Mouse (Mus musculus) urinary bladder, postnatal 0 days (tissue): ENCODE data around the gene Il25. TPM values are rescaled to one million over a fixed set of nuclear protein-coding genes. Genes with fewer than 3 reads are reported as not detected.

ENCODE experiments used
- microRNA counts: library from miRNA; unstranded; fragments of <30 nt; microRNA quantifications from one replicate; lab custom pipeline; 2016
- microRNA-seq: library from miRNA; unstranded; fragments of <30 nt; microRNA quantifications from one replicate; pipeline ENCODE4, GENCODE M21; 2016
- polyA plus RNA-seq: library from polyadenylated mRNA; unstranded; fragments of >200 nt; fragmentation: Nextera tagmentation; extraction: Ambion mirVana; gene quantifications from 2 replicates; pipeline ENCODE4 v1.2.1, GENCODE M21; 2015

The Il25 gene
- polyA plus RNA-seq, result not detected in 2 replicates

DNA sequence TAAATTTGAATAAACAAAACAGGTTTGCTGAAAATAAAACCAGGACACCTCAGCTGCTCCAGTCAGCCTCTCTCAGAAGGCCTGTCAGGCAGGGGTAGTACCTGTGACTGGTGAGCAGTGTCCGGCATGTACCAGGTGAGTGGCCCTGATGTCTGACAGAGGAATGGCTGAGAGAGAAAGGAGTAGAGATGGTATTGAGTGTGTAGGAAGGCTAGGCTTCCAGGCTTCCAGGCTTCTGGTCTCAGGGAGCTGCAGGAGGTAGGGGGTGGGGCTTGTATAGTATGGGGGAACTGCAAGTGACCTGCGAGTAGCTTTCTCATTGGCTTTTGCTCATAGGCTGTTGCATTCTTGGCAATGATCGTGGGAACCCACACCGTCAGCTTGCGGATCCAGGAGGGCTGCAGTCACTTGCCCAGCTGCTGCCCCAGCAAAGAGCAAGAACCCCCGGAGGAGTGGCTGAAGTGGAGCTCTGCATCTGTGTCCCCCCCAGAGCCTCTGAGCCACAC, at the start of gene Il25:
TSS of gene Il25 (plus strand) at position 51 of the 506 bp plus-strand sequence.

DNA sequence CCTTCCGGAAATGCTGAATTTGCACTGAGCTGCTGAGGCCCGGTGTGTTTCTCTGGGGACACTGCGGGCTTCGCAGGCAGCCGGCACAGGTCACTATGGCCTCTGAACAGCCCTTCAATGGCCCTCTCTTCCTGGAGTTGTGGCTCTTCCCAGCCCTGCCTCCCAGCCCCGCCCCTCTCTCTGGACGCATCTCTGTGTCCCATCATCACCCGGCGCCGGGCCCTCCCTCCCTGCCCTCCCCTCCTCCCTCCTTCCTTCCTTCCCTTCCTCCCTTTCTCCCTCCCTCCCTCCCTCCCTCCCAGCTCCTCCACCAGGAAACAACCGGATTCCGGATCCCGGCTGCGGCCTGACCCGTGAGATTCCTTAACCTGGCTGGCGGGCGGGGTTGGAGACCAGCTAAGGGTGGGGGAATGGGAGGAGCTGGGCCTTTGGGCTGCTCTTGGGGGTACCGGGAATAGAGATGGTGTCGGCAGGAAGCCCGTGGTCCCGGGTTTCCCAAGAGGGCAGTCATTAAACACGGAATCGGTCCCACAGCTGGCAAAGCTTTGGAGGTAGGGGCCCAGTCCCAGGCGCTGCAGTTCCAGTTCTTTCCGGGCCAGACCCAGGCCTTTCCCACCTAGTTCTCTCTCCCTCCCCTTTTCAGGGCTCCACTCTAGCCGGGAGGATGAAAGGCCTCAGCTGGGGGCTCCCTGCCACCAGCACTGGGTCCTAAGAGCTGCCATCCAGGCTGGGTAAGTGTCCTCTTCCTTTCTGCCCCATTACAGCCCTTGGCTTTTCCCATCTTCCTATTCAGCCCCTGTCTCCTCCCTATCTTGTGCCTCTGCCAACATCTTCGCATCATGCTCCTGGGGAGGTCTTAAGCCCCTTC, 49.1 kb upstream of the Il25 start, which contains the start of the genes Bcl2l2 and Gm20521:
TSS of gene Bcl2l2 (plus strand) at position 224 of the 868 bp plus-strand sequence.
TSS of gene Gm20521 (plus strand) at position 288 of the 868 bp plus-strand sequence.

DNA sequence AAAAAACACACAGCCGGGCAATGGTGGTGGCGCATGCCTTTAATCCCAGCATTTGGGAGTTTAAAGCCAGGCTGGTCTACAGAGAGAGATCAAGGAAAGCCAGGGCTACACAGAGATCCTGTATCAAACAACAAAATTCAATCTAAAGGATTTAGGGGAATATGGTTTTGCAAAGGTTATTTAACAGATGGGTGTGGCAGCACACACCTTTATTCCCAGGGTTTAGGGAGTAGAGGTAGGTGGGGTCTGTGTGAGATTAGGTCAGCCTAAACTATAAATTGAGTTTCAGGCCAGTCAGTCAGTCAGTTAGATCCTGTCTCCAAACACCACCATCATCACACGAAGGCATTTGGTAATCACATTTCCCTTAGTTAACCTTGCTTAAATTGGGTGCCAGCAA, 40.3 kb upstream of the Il25 start, which contains the start of gene Pabpn1:
TSS of gene Pabpn1 (plus strand) at position 301 of the 400 bp plus-strand sequence.

DNA sequence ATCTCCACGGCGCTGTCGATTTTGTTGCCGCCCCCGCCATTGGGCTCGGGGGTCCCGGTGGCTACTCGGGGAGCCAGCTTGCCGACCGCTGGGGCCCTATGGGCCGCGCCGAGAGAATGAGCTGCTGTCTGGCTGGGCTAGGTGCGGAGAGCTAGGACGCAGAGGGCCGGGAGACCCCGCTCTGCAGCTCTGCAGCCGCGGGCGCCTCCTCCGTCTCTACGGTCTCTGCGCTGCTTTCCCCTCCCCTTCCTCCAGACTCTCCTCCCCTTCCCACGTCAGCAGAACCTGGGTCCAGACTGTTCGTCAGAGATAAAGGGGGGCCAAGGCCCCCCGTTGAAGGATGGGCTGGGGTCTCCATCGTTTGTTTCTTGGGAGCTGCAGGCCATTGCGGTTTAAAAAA, 19.6 kb upstream of the Il25 start, which contains the start of gene Slc22a17:
TSS of gene Slc22a17 (minus strand) at position 247 of the 400 bp plus-strand sequence.

DNA sequence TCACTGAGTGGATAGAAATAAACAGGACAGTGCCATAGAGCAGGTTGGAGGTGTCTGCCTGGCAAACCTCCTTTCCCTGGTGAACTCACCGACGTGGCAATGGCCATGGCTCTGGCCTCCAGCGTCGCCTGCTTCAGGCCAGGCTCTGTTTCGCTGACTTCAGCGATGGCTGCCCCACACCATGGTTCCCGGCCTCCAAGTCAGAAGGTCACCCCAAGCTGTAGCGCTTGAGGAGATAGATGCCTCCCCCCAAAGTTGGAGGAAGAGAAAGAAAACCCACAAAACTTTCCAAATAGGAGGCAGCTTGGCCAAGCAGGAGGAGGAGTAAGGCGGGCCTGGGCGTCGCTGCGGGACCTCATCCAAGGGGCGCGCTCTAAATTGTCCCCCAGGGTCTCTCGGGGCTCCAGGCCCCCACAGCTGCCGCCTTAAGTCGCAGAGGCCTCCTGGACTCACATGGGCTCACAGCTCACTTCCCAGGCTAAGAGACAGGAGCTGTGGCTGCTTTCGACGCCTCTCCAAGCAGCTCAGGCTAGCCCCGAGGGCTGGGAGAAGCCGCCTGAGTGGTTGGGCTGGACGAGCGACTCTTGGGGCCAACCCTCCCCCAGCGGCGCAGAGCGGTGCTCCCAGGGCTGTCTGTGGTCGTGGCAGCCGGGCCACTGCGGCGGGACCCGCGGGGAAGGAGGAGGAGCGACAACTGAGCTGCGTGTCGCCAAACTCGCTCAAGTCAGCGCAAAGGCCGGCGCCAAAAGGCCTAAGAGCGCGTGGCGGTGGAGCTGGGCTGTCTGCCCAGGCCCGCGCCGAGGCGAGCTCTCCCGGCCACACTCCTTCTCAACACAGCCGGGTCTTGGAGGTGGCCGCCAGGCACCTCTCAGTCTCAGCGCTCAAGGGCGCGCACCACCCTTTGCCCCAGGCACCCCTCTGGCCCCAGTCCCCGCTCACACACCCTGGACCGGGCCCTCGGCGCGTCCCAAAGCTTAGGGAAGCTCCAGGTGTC, 6.8 kb upstream of the Il25 start, which contains the start of gene Efs:
TSS of gene Efs (minus strand) at position 778 of the 994 bp plus-strand sequence.

DNA sequence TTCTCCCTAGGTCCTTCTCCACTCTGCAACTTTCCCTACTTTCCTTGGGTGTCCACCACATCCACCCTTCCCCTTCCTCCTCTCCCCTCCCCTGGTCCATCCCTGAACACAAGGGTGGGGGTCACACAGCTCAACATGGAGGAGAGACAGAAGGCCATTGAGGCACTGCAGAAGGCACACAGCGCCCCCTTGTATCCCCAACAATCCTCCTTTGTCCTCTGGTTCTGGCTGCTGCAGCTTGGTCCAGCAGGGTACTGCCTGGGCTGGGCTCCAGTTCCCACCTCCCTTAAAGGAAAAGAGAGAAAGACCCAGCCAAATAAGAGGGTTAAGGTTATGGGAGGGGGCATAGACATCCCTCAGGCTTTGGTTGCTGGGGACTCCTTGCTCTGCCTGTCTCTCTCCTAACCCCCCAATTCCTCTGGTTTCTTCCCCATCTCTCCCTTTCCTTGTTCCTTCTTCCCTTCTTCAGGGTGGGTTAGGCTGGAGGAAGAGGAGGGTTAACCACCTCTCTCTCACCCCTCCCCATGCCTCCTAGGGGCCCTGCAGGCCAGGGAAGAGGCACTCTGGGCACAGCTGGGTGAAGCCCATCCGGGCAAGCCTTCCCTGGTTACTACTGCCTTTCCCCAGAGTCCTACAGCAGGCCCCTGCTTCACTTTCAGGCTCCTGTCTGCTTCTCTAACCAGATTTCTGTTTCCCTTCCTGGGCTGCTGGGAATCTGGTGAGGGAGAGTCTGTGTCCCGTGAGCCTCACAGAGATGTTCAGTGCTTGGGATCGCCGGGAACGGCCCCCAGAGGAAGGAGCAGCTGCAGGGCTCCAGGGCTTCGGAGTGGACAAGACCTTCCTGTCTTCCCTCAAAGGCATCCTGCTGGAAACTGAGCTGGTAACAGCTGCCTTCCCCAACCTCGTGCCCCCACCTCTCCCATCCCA, 3.7 kb downstream of the Il25 start, which contains the start of gene Cmtm5:
TSS of gene Cmtm5 (plus strand) at position 358 of the 927 bp plus-strand sequence.

DNA sequence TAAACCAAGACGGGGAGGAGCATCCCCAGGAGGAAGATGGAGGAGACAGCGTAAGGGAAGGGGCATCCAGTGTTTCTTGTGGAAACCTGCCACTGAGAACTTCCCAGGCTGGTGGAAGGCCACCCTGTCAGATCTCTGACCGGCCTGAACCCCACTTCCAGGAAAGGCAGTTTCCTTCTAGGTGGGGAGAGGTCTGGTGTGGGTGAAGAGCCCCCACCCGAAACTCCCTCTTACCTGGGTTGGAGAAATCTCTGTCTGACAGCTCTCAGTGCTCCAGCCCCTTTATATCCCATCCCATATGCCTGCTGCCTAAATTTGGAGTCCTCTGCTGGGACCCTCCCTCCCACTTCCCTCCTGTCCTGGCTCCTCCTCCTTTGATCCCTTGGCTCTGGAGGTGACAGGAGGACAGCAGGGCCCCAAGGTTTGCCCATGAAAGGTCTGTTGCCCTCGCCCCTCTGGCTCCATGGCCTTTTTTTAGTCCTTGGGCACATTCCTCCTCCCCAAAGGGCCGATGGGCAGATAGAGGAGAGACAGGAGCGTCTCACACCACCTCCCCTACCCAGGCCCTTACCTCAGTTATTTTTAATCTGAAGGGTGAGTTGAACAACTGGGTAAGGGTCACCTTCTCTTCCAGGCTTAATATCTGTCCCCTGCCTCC, 34.0 kb downstream of the Il25 start, which contains the start of gene Myh6:
TSS of gene Myh6 (minus strand) at position 608 of the 658 bp plus-strand sequence.

DNA sequence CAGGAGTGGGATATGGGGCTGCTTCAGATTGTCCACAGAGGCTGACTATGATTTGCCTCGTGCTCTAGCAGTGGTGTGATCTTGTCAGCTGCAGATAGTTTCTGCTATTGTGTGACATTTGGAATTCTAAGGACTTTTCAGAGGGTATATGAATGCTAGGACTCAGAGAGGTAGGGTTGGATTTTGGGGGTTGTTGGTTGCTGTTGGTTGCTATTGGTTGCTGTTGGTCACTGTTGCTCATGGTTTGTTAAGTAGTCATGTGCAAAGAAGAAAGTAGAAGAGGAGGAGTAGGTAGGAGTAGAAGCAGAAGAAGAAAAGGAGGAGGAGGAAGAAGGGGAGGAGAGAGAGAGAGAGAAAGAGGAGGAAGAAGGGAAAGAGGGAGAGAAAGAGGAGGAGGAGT, 44.1 kb downstream of the Il25 start, which contains the start of gene Gm17428:
TSS of gene Gm17428 (plus strand) at position 301 of the 400 bp plus-strand sequence.

MicroRNAs encoded within 50 kb of the gene (microRNA counts, 519-probe panel; counts per million panel counts)
- microRNA mmu-miR-208a (lab: Ali Mortazavi, UCI) (2,776 counts per million, percentile 39 among the panel's probes with 10 or more counts), microRNA mmu-miR-208b (lab: Ali Mortazavi, UCI) (2,722 counts per million, percentile 38 among the panel's probes with 10 or more counts)

Small RNA genes lying within 50 kb of the gene (microRNA-seq; reads per million reads assigned to microRNA genes)
- 42.3 reads per million, percentile 37 among the genes with 10 or more reads in this experiment for gene Mir208a
- 169 reads per million, percentile 53 among the genes with 10 or more reads in this experiment for gene Mir208b

Other genes starting within 250 kb of the Il25 start
- 57.6 and 58.6 TPM in 2 replicates for gene 1700123O20Rik, start 246.5 kb upstream of the Il25 start, polyA plus RNA-seq
- 50.8 and 54.6 TPM in 2 replicates for gene Acin1, start 245.8 kb upstream of the Il25 start, polyA plus RNA-seq
- 0.13 TPM in 1 of 2 replicates, not detected in the other for gene Gm29776, start 233.9 kb upstream of the Il25 start, polyA plus RNA-seq
- 0.10 TPM in 1 of 2 replicates, not detected in the other for gene Cebpe, start 220.5 kb upstream of the Il25 start, polyA plus RNA-seq
- gene Slc7a8, start 150.7 kb upstream of the Il25 start, polyA plus RNA-seq, result 12.7 and 14.8 TPM in 2 replicates
- not detected in 2 replicates for gene Rnf212b, start 118.6 kb upstream of the Il25 start, polyA plus RNA-seq
- gene Homez, start 61.7 kb upstream of the Il25 start, polyA plus RNA-seq, result 4.1 and 5.4 TPM in 2 replicates
- 0.62 and 1.3 TPM in 2 replicates for gene Ppp1r3e, start 55.1 kb upstream of the Il25 start, polyA plus RNA-seq
- 4.2 and 4.4 TPM in 2 replicates for gene Bcl2l2, start 49.3 kb upstream of the Il25 start, polyA plus RNA-seq
- gene Gm20521, start 49.3 kb upstream of the Il25 start, polyA plus RNA-seq, result 0.26 and 0.69 TPM in 2 replicates
- 46.7 and 52.4 TPM in 2 replicates for gene Pabpn1, start 40.2 kb upstream of the Il25 start, polyA plus RNA-seq
- 14.4 and 15.9 TPM in 2 replicates for gene Slc22a17, start 19.6 kb upstream of the Il25 start, polyA plus RNA-seq
- 12.7 and 14.5 TPM in 2 replicates for gene Efs, start 6.6 kb upstream of the Il25 start, polyA plus RNA-seq
- 0.82 and 0.99 TPM in 2 replicates for gene Cmtm5, start 3.6 kb downstream of the Il25 start, polyA plus RNA-seq
- 2.6 and 2.9 TPM in 2 replicates for gene Myh6, start 34.2 kb downstream of the Il25 start, polyA plus RNA-seq
- not detected in 2 replicates for gene Gm17428, start 44.2 kb downstream of the Il25 start, polyA plus RNA-seq
- 4.0 and 7.6 TPM in 2 replicates for gene Myh7, start 61.9 kb downstream of the Il25 start, polyA plus RNA-seq
- gene Ngdn, start 82.8 kb downstream of the Il25 start, polyA plus RNA-seq, result 54.0 and 55.3 TPM in 2 replicates
- 0.49 and 0.51 TPM in 2 replicates for gene Zfhx2, start 159.6 kb downstream of the Il25 start, polyA plus RNA-seq
- 11.9 and 13.8 TPM in 2 replicates for gene Thtpa, start 162.1 kb downstream of the Il25 start, polyA plus RNA-seq
- gene Ap1g2, start 173.9 kb downstream of the Il25 start, polyA plus RNA-seq, result 13.1 and 15.8 TPM in 2 replicates
- gene Jph4, start 184.2 kb downstream of the Il25 start, polyA plus RNA-seq, result 0.75 and 0.77 TPM in 2 replicates